Mouse (Mus musculus): ENCODE results near the gene Ddx41.

GRCm38 (mm10) chr13:55573432-55573831 lies 37.0 kb upstream of the Ddx41 start, which contains the start of gene Tmed9:
- TF ChIP-seq CTCF (IDR thresholded peaks at IDR 0.05; ENCODE audit: low read depth): no peak
- TF ChIP-seq EP300 (optimal IDR thresholded peaks at IDR 0.05): no peak

All from stomach, postnatal 0 days (tissue).